Mouse (Mus musculus) heart, embryonic 11.5 days (tissue): ENCODE measurements around the gene Olfr943. TPM values are rescaled to one million over a fixed set of nuclear protein-coding genes. Genes with fewer than 3 reads are reported as not detected.

ENCODE experiments used
- ATAC-seq: fragments of 200-750 bp; cut with Nextera tagmentation; replicated peaks from 2 replicates; pipeline ENCODE4 v1.8.0; 2017; ENCODE audit warnings: moderate library complexity; ENCODE audit not compliant: insufficient number of reproducible peaks, low FRiP score, low TSS enrichment
- H3K27ac ChIP-seq: fragments of 300-500 bp; sonication (generic); 2 replicates; pipeline ENCODE4 v1.5.1; 2014; ENCODE audit warnings: mild to moderate bottlenecking, low read depth, low read length
- H3K27me3 ChIP-seq: fragments of 300-500 bp; sonication (generic); 2 replicates; pipeline ENCODE4 v1.6.1; 2014; ENCODE audit warnings: mild to moderate bottlenecking, low read length, mixed read lengths; ENCODE audit not compliant: control insufficient read depth, insufficient read depth
- H3K36me3 ChIP-seq: fragments of 300-500 bp; sonication (generic); 2 replicates; pipeline ENCODE4 v1.6.1; 2014; ENCODE audit warnings: mild to moderate bottlenecking, low read length, moderate library complexity, mixed read lengths; ENCODE audit not compliant: control insufficient read depth, insufficient read depth
- H3K4me1 ChIP-seq: fragments of 300-500 bp; sonication (generic); 2 replicates; pipeline ENCODE4 v1.6.1; 2014; ENCODE audit warnings: low read length; ENCODE audit not compliant: control insufficient read depth, insufficient read depth
- H3K4me2 ChIP-seq: fragments of 300-500 bp; sonication (generic); 2 replicates; pipeline ENCODE4 v1.6.1; 2014; ENCODE audit warnings: mild to moderate bottlenecking, moderate library complexity
- H3K4me3 ChIP-seq: fragments of 300-500 bp; sonication (generic); 2 replicates; pipeline ENCODE4 v1.5.1; 2014; ENCODE audit warnings: low read depth, low read length
- H3K9ac ChIP-seq: fragments of 300-500 bp; sonication (generic); 2 replicates; pipeline ENCODE4 v1.6.1; 2014; ENCODE audit warnings: mild to moderate bottlenecking, low read depth, low read length, moderate library complexity
- H3K9me3 ChIP-seq: fragments of 300-500 bp; sonication (generic); replicated peaks from 2 replicates; pipeline ENCODE4 v1.6.1; 2016; ENCODE audit warnings: low read length; ENCODE audit not compliant: control insufficient read depth
- WGBS: fragments of 180-500 bp; shearing (Covaris S2); extraction: QIAGEN DNeasy Blood & Tissue Kit; methylation state at CpG from one replicate; pipeline ENCODE4 v1.1.7; 2014; ENCODE audit not compliant: insufficient replicate concordance; 5-methylcytosine and 5-hydroxymethylcytosine counted together
- polyA plus RNA-seq: library from polyadenylated mRNA; unstranded; fragments of >200 nt; fragmentation: Nextera tagmentation; extraction: Ambion mirVana; gene quantifications from 2 replicates; pipeline ENCODE4 v1.2.1, GENCODE M21; 2014

The Olfr943 gene
- not detected in 2 replicates for polyA plus RNA-seq

- no peak for ATAC-seq
- H3K9me3 ChIP-seq, result no peaks in the 10 kb centered on the region
- WGBS, result 83% methylated on average over 5 of the region's 5 CpGs
- no peak within 1 kb of the TSS for H3K4me2 ChIP-seq
- no peaks in the 10 kb centered on the region for H3K36me3 ChIP-seq
- H3K4me3 ChIP-seq, result no peak within 1 kb of the TSS
- no peak within 1 kb of the TSS for H3K27ac ChIP-seq
- no peaks in the 10 kb centered on the region for H3K4me1 ChIP-seq
- no peak within 1 kb of the TSS for H3K9ac ChIP-seq
- no peaks in the 10 kb centered on the region for H3K27me3 ChIP-seq
Observed at GRCm38 (mm10) chr9:39166004-39166403, at the start of gene Olfr943. Gene Olfr943 (plus strand): TSS chr9:39166304.

- H3K27me3 ChIP-seq, result no peaks in the 10 kb centered on the region
- no peak overlapping the region for H3K9ac ChIP-seq
- no peaks in the 10 kb centered on the region for H3K36me3 ChIP-seq
- no peak overlapping the region for H3K4me3 ChIP-seq
- H3K4me1 ChIP-seq, result no peaks in the 10 kb centered on the region
- H3K27ac ChIP-seq, result no peak overlapping the region
- H3K4me2 ChIP-seq, result no peak overlapping the region
- ATAC-seq, result no peak
- 81% methylated on average over 1 of the region's 1 CpGs for WGBS
- no peaks in the 10 kb centered on the region; the same call in 1 of the 2 replicates for H3K9me3 ChIP-seq
Observed at GRCm38 (mm10) chr9:39127326-39127725, 38.8 kb upstream of the Olfr943 start.

GRCm38 (mm10) chr9:39127831-39128230 lies 38.3 kb upstream of the Olfr943 start, which contains the start of gene Olfr27:
Gene Olfr27 (plus strand): TSS chr9:39128131.
- H3K27me3 ChIP-seq, result no peaks in the 10 kb centered on the region
- H3K9ac ChIP-seq, result no peak within 1 kb of the TSS
- H3K4me2 ChIP-seq, result no peak within 1 kb of the TSS
- no peaks in the 10 kb centered on the region for H3K4me1 ChIP-seq
- no peaks in the 10 kb centered on the region for H3K36me3 ChIP-seq
- H3K4me3 ChIP-seq, result no peak within 1 kb of the TSS
- H3K9me3 ChIP-seq, result no peaks in the 10 kb centered on the region; the same call in 1 of the 2 replicates
- no peak for ATAC-seq
- H3K27ac ChIP-seq, result no peak within 1 kb of the TSS

GRCm38 (mm10) chr9:39152401-39152800 lies 13.7 kb upstream of the Olfr943 start:
- no peak overlapping the region for H3K4me2 ChIP-seq
- H3K4me1 ChIP-seq, result no peaks in the 10 kb centered on the region
- no peak overlapping the region for H3K9ac ChIP-seq
- H3K9me3 ChIP-seq, result peaks cover 3% of the 10 kb centered on the region; the same call in 1 of the 2 replicates
- no peak for ATAC-seq
- WGBS, result 48% methylated on average over 1 of the region's 1 CpGs
- H3K36me3 ChIP-seq, result no peaks in the 10 kb centered on the region
- H3K27me3 ChIP-seq, result no peaks in the 10 kb centered on the region
- H3K4me3 ChIP-seq, result no peak overlapping the region
- no peak overlapping the region for H3K27ac ChIP-seq

- no peaks in the 10 kb centered on the region for H3K4me1 ChIP-seq
- H3K4me3 ChIP-seq, result no peak within 1 kb of the TSS
- H3K36me3 ChIP-seq, result no peaks in the 10 kb centered on the region
- H3K9ac ChIP-seq, result no peak within 1 kb of the TSS
- no peak within 1 kb of the TSS for H3K4me2 ChIP-seq
- H3K27ac ChIP-seq, result no peak within 1 kb of the TSS
- no peak for ATAC-seq
- no peaks in the 10 kb centered on the region for H3K27me3 ChIP-seq
- H3K9me3 ChIP-seq, result no peaks in the 10 kb centered on the region
Observed at GRCm38 (mm10) chr9:39201620-39202019, 35.5 kb downstream of the Olfr943 start, which contains the start of gene Olfr944. Gene Olfr944 (plus strand): TSS chr9:39201920.

Other genes starting within 250 kb of the Olfr943 start
- not detected in 2 replicates for gene Olfr930, start 236.5 kb upstream of the Olfr943 start, polyA plus RNA-seq
- gene Olfr933, start 194.0 kb upstream of the Olfr943 start, polyA plus RNA-seq, result not detected in 2 replicates
- not detected in 2 replicates for gene Olfr934, start 178.0 kb upstream of the Olfr943 start, polyA plus RNA-seq
- not detected in 2 replicates for gene Olfr935, start 166.6 kb upstream of the Olfr943 start, polyA plus RNA-seq
- not detected in 2 replicates for gene Olfr146, start 142.9 kb upstream of the Olfr943 start, polyA plus RNA-seq
- gene Olfr937, start 101.4 kb upstream of the Olfr943 start, polyA plus RNA-seq, result not detected in 2 replicates
- not detected in 2 replicates for gene Olfr938, start 87.4 kb upstream of the Olfr943 start, polyA plus RNA-seq
- not detected in 2 replicates for gene Olfr27, start 38.2 kb upstream of the Olfr943 start, polyA plus RNA-seq
- gene Olfr944, start 35.6 kb downstream of the Olfr943 start, polyA plus RNA-seq, result not detected in 2 replicates
- gene Olfr1537, start 83.7 kb downstream of the Olfr943 start, polyA plus RNA-seq, result not detected in 2 replicates
- gene Olfr945, start 110.5 kb downstream of the Olfr943 start, polyA plus RNA-seq, result not detected in 2 replicates
- gene Olfr948, start 159.7 kb downstream of the Olfr943 start, polyA plus RNA-seq, result not detected in 2 replicates
- gene Olfr951, start 221.1 kb downstream of the Olfr943 start, polyA plus RNA-seq, result not detected in 2 replicates